Mouse (Mus musculus) liver, adult 2 months (tissue): ENCODE results near the gene Lsmem1. TPM values are rescaled to one million over a fixed set of nuclear protein-coding genes. Genes with fewer than 3 reads are reported as not detected.

Experiments used
- DNase-seq: peaks from one replicate; pipeline ENCODE4 v3.0.0-alpha.2; 2011; ENCODE audit warnings: low read depth, low spot score; ENCODE audit errors: extremely low read depth
- H3K27ac ChIP-seq: fragments of 200-500 bp; replicated peaks from 2 replicates; pipeline ENCODE4 v1.5.1; 2012; ENCODE audit warnings: low read depth, mild to moderate bottlenecking, control low read depth, inconsistent platforms, low read length; ENCODE audit not compliant: insufficient read depth
- H3K27me3 ChIP-seq: fragments of 200-500 bp; 2 replicates; pipeline ENCODE4 v1.6.1; 2012; ENCODE audit warnings: mild to moderate bottlenecking, moderate library complexity, low read length, inconsistent platforms; ENCODE audit not compliant: control insufficient read depth, insufficient read depth
- H3K36me3 ChIP-seq: fragments of 200-500 bp; 2 replicates; pipeline ENCODE4 v1.6.1; 2012; ENCODE audit warnings: low read length, inconsistent platforms; ENCODE audit not compliant: control insufficient read depth, insufficient read depth
- H3K4me1 ChIP-seq: fragments of 200-500 bp; 2 replicates; pipeline ENCODE4 v1.6.1; 2011; ENCODE audit warnings: low read length; ENCODE audit not compliant: control insufficient read depth, insufficient read depth
- H3K4me3 ChIP-seq: fragments of 200-500 bp; 2 replicates; pipeline ENCODE4 v1.5.1; 2011; ENCODE audit warnings: low read depth, mild to moderate bottlenecking, control low read depth, low read length, moderate library complexity; ENCODE audit not compliant: insufficient read depth
- H3K79me2 ChIP-seq: fragments of 200-500 bp; 2 replicates; pipeline ENCODE4 v1.6.1; 2012; ENCODE audit warnings: inconsistent platforms, mild to moderate bottlenecking, low read length, moderate library complexity; ENCODE audit not compliant: control insufficient read depth, insufficient read depth
- H3K9ac ChIP-seq: fragments of 200-500 bp; 2 replicates; pipeline ENCODE4 v1.6.1; 2012; ENCODE audit warnings: low read depth, mild to moderate bottlenecking, control low read depth, inconsistent platforms, low read length
- CTCF ChIP-seq: fragments of 200-500 bp; IDR thresholded peaks from 2 replicates; pipeline ENCODE4 v1.5.1; 2011; ENCODE audit warnings: low read depth, low read length, control low read depth
- POLR2A ChIP-seq: fragments of 200-500 bp; IDR thresholded peaks from 2 replicates; pipeline ENCODE4 v1.6.1; 2011; ENCODE audit warnings: low read length, control low read depth; ENCODE audit not compliant: insufficient read depth; ENCODE audit errors: extremely low read depth
- WGBS: fragments of 180-500 bp; shearing (Covaris S2); methylation state at CpG from one replicate; pipeline ENCODE4 v1.1.7; 2018; 5-methylcytosine and 5-hydroxymethylcytosine counted together
- polyA plus RNA-seq: library from polyadenylated mRNA; depleted of rRNA; stranded (reverse); fragments of >200 nt; gene quantifications from 2 replicates; pipeline ENCODE4 v1.2.3, GENCODE M21; 2012; rRNA removed
- total RNA-seq: library from RNA; depleted of rRNA; stranded (reverse); fragments of >200 nt; gene quantifications from 2 replicates; pipeline ENCODE4 v1.2.3, GENCODE M21; 2014; rRNA removed

The Lsmem1 gene
- total and polyA plus RNA-seq, 2 experiments, result not detected

DNA sequence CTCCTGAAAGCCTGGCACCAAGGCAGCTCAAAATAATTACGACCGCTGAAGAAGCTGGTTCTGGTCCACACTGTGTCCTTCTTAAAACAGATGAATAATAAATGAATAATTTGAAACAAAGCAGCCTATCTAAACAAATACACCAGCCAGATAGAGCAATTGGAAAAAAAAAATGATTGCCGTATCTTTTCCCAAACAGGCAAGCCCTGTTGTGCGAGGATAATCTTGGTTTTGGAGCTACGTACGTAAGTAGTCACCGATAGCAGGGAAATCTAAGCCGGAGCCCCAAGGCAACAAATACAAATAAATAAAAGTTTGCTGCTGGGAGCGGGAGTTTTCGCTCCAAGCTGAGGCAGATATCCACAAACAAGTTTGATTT, 66.1 kb downstream of the Lsmem1 start:
- H3K27ac ChIP-seq, result no peak overlapping the region
- no peak for DNase-seq
- no peak overlapping the region for H3K9ac ChIP-seq
- no peaks in the 10 kb centered on the region for H3K4me1 ChIP-seq
- no peaks in the 10 kb centered on the region for H3K36me3 ChIP-seq
- H3K4me3 ChIP-seq, result no peak overlapping the region
- H3K27me3 ChIP-seq, result peaks cover 6% of the 10 kb centered on the region
- no peaks in the 10 kb centered on the region for H3K79me2 ChIP-seq
- WGBS, result 21% methylated on average over 10 of the region's 10 CpGs
- TF ChIP-seq CTCF (no peak), POLR2A (no peak)

Other genes with a start within 250 kb of the Lsmem1 start
- 12.4 and 16.9 TPM in 2 replicates for gene Arl4a, start 161.5 kb downstream of the Lsmem1 start, total RNA-seq
- gene Arl4a, start 161.5 kb downstream of the Lsmem1 start, polyA plus RNA-seq, result 7.3 and 9.0 TPM in 2 replicates
- gene Scin, start 65.3 kb downstream of the Lsmem1 start, total RNA-seq, result 0.07 TPM in 1 of 2 replicates, not detected in the other
- gene Scin, start 65.3 kb downstream of the Lsmem1 start, polyA plus RNA-seq, result 0.02 and 0.04 TPM in 2 replicates
- gene Ifrd1, start 49.0 kb upstream of the Lsmem1 start, total RNA-seq, result 17.6 and 24.3 TPM in 2 replicates
- 3.9 and 4.8 TPM in 2 replicates for gene Ifrd1, start 49.0 kb upstream of the Lsmem1 start, polyA plus RNA-seq
- gene Zfp277, start 246.4 kb upstream of the Lsmem1 start, total RNA-seq, result 10.9 and 14.0 TPM in 2 replicates
- gene Zfp277, start 246.4 kb upstream of the Lsmem1 start, polyA plus RNA-seq, result 2.8 and 3.3 TPM in 2 replicates
- 21.5 and 26.8 TPM in 2 replicates for gene Dock4, start 246.5 kb upstream of the Lsmem1 start, total RNA-seq
- gene Dock4, start 246.5 kb upstream of the Lsmem1 start, polyA plus RNA-seq, result 5.8 and 5.9 TPM in 2 replicates